Mouse (Mus musculus) C2C12 (cell line): Measurements from ENCODE around the gene Gxylt1.

Experiments used
- CEBPB ChIP-seq: IDR thresholded peaks from one replicate; pipeline ENCODE4 v1.6.1; 2011; ENCODE audit warnings: low read depth, mild to moderate bottlenecking, control low read depth, moderate library complexity
- CTCF ChIP-seq: IDR thresholded peaks from one replicate; pipeline ENCODE4 v1.5.1; 2011; ENCODE audit not compliant: control insufficient read depth, insufficient read depth, insufficient read length
- MAX ChIP-seq: IDR thresholded peaks from one replicate; pipeline ENCODE4 v1.6.1; 2011; ENCODE audit warnings: mild to moderate bottlenecking, control low read depth
- USF1 ChIP-seq: IDR thresholded peaks from one replicate; pipeline ENCODE4 v1.6.1; 2011; ENCODE audit warnings: low read depth, mild to moderate bottlenecking, control low read depth, moderate library complexity

- TF ChIP-seq MAX: no peak
- no peak for TF ChIP-seq CTCF
- TF ChIP-seq USF1: no peak
- no peak for TF ChIP-seq CEBPB
Measured at GRCm38 (mm10) chr15:93226930-93227763, 47.8 kb downstream of the Gxylt1 start.
